Mouse (Mus musculus) skeletal muscle tissue, adult 2 months (tissue): ENCODE data around the gene Gm13723.

Experiments
- DNase-seq: peaks from one replicate; pipeline ENCODE4 v3.0.0-alpha.2; 2012; ENCODE audit warnings: low read depth, low spot score

Gene Gm13723

GRCm38 (mm10) chr2:86874702-86875101 is at the start of gene Gm13723:
Gm13723 (minus strand) TSS chr2:86874802.
- no peak for DNase-seq

- no peak for DNase-seq
These were observed 31.0 kb upstream of the Gm13723 start for GRCm38 (mm10) chr2:86905647-86906046.

- DNase-seq: no peak
These were observed 17.5 kb upstream of the Gm13723 start, which contains the start of gene Olfr1097 for GRCm38 (mm10) chr2:86892116-86892515. Olfr1097 (minus strand) TSS chr2:86892216.

GRCm38 (mm10) chr2:86851596-86851995 is 23.0 kb downstream of the Gm13723 start, which contains the start of gene Olfr1095:
Olfr1095 (minus strand) TSS chr2:86851696.
- DNase-seq: no peak

DNA sequence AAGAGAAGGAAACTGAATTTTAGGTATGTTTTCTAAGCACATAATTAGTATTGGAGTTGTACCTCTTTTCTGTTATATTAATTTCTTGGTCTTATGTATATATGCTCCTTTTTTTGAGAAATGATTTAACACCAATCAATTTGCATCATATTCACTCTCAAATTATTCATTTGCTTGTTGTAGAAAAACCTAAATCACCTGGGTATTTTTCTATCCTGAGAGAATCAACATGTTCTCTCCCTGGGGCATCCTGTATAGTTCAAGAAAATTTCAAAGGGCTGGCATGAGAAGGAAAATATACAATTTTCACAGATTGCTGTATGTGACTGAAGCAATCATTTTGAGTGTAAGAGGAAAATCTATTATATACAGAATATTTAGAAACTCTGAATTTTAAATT is 50.2 kb downstream of the Gm13723 start, which contains the start of gene Olfr1094:
TSS of gene Olfr1094 (plus strand) at position 301 of the 400 bp plus-strand sequence.
- no peak for DNase-seq
